In the genomic region with DNA sequence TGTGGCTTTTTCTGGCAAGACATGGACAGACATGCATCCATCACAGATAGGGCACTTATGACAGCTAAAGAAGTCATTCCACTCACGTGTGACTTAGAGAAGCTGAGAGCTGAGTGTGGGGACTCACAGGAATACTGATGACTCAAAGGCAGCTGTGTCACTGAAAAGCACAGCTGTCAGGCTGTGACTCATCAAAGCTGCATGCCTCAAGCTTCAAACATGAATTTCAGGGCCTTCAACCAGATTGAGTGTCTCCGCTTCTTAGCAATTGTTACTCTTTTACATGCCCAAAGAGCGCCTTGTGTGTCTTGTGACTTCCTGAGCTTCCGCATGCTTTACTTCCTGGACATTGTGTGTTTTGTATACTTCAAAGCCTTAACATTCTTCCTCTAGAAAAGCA, we compare ENCODE assay signal across 10 mouse cellular contexts.
DNase-seq lines count a peak whose midpoint lies in the region; ATAC-seq and TF ChIP-seq lines count a peak whose summit lies in the region.
"Had no signal": no experiment of that assay in that cellular context is flagged by ENCODE, and none has a peak within 500 bp of the region (broad histone marks: within the 10 kb centered on the region; RNA-seq: fewer than 3 reads in every experiment).

No protein-coding gene starts in this region.

- WGBS in heart, embryonic 10.5 days: 66% methylated on average over 4 of the region's 4 CpGs
- WGBS in intestine, postnatal 0 days: 64% methylated on average over 4 of the region's 4 CpGs

- TF ChIP-seq CTCF in intestine, postnatal 0 days (IDR thresholded peaks at IDR 0.05; ENCODE audit: low read depth): no peak

- no peak overlapping the region for H3K4me3 ChIP-seq in heart, embryonic 10.5 days
- H3K4me3 ChIP-seq in intestine, postnatal 0 days (ENCODE audit: low read depth, low read length): no peak overlapping the region
- H3K4me3 ChIP-seq: embryonic facial prominence, embryonic 15.5 days had no signal

- no peaks in the 10 kb centered on the region for H3K4me1 ChIP-seq in heart, embryonic 10.5 days
- no peaks in the 10 kb centered on the region for H3K4me1 ChIP-seq in intestine, postnatal 0 days (replicated peaks; ENCODE audit: control insufficient read depth, insufficient read depth, low read length)
- H3K4me1 ChIP-seq: embryonic facial prominence, embryonic 15.5 days had no signal

- no peak for ATAC-seq in intestine, postnatal 0 days
- ATAC-seq: Patski had no signal

- DNase-seq in heart, adult 9 months (ENCODE audit: low spot score in 2 of 2): peak; percentile 19 to 24
- no peak for DNase-seq in heart, embryonic 10.5 days (ENCODE audit: low spot score)
- DNase-seq in 3T3-L1 (ENCODE audit: low read depth, low spot score): peak; percentile 1
- peak; percentile 21 for DNase-seq in embryo, embryonic 10 days (ENCODE audit: low spot score)
- peak; percentile 20 to 27 for DNase-seq in left cerebral cortex, postnatal 36 days (ENCODE audit: low spot score in 2 of 2)
- DNase-seq in cerebellum, adult 11 months: no peak
- DNase-seq in urinary bladder, postnatal 4 days (ENCODE audit: low spot score in 2 of 2): no peak

- no peak overlapping the region for H3K27ac ChIP-seq in heart, embryonic 10.5 days
- H3K27ac ChIP-seq in intestine, postnatal 0 days (ENCODE audit: low read depth, low read length): no peak overlapping the region
- H3K27ac ChIP-seq: embryonic facial prominence, embryonic 15.5 days had no signal

- H3K27me3 ChIP-seq in heart, embryonic 10.5 days (ENCODE audit: insufficient read depth, poor library complexity, severe bottlenecking): no peaks in the 10 kb centered on the region
- no peaks in the 10 kb centered on the region for H3K27me3 ChIP-seq in intestine, postnatal 0 days (replicated peaks; ENCODE audit: control insufficient read depth, insufficient read depth, low read length)
- H3K27me3 ChIP-seq: embryonic facial prominence, embryonic 15.5 days; Patski had no signal

- intact Hi-C loops in left cerebral cortex, postnatal 36 days (cut with DNase I): no loop called here

- no peak overlapping the region for H3K9ac ChIP-seq in intestine, postnatal 0 days (ENCODE audit: low read depth, low read length)
- H3K9ac ChIP-seq: embryonic facial prominence, embryonic 15.5 days had no signal

- no peaks in the 10 kb centered on the region for H3K36me3 ChIP-seq in heart, embryonic 10.5 days
- H3K36me3 ChIP-seq in intestine, postnatal 0 days (ENCODE audit: control insufficient read depth, insufficient read depth): no peaks in the 10 kb centered on the region
- H3K36me3 ChIP-seq: embryonic facial prominence, embryonic 15.5 days had no signal

- H3K9me3 ChIP-seq in heart, embryonic 10.5 days: no peaks in the 10 kb centered on the region
- H3K9me3 ChIP-seq in intestine, postnatal 0 days (ENCODE audit: control insufficient read depth): no peaks in the 10 kb centered on the region
- H3K9me3 ChIP-seq: embryonic facial prominence, embryonic 15.5 days had no signal

- no peak overlapping the region for H3K4me2 ChIP-seq in intestine, postnatal 0 days (replicated peaks; ENCODE audit: low read depth)
- H3K4me2 ChIP-seq: embryonic facial prominence, embryonic 15.5 days had no signal

Comparison
In these comparisons a context has a peak if more than half of its experiments do, and no peak if none do; other contexts are left out.
1. DNase-seq: peak in heart, adult 9 months (2 of 2), 3T3-L1 (single experiment), embryo, embryonic 10 days (single experiment) and left cerebral cortex, postnatal 36 days (2 of 2); none in heart, embryonic 10.5 days (single experiment), cerebellum, adult 11 months (single experiment) and urinary bladder, postnatal 4 days (0 of 2).